Mouse (Mus musculus) embryonic facial prominence, embryonic 11.5 days (tissue): Measurements from ENCODE around the gene Ncoa3. TPM values are rescaled to one million over a fixed set of nuclear protein-coding genes. Genes with fewer than 3 reads are reported as not detected.

ENCODE experiments used
- ATAC-seq: fragments of 200-750 bp; cut with Nextera tagmentation; replicated peaks from 2 replicates; pipeline ENCODE4 v1.8.0; 2017; ENCODE audit warnings: low read depth; ENCODE audit not compliant: insufficient number of reproducible peaks, low FRiP score, low TSS enrichment
- DNase-seq: peaks from one replicate; pipeline ENCODE4 v3.0.0-alpha.2; 2015; ENCODE audit warnings: low spot score
- H3K27ac ChIP-seq: fragments of 300-500 bp; sonication (generic); replicated peaks from 2 replicates; pipeline ENCODE4 v1.5.1; 2014; ENCODE audit warnings: mild to moderate bottlenecking, low read depth, low read length, control low read depth
- H3K27me3 ChIP-seq: fragments of 300-500 bp; sonication (generic); 2 replicates; pipeline ENCODE4 v1.6.1; 2014; ENCODE audit warnings: mild to moderate bottlenecking, low read length, moderate library complexity, mixed read lengths; ENCODE audit not compliant: control insufficient read depth, insufficient read depth
- H3K36me3 ChIP-seq: fragments of 300-500 bp; sonication (generic); replicated peaks from 2 replicates; pipeline ENCODE4 v1.6.1; 2014; ENCODE audit warnings: low read depth, mild to moderate bottlenecking, low read length, moderate library complexity, mixed read lengths; ENCODE audit not compliant: control insufficient read depth, insufficient read depth
- H3K4me1 ChIP-seq: fragments of 300-500 bp; sonication (generic); 2 replicates; pipeline ENCODE4 v1.6.1; 2014; ENCODE audit warnings: low read length, mixed read lengths; ENCODE audit not compliant: control insufficient read depth, insufficient read depth
- H3K4me2 ChIP-seq: fragments of 300-500 bp; sonication (generic); 2 replicates; pipeline ENCODE4 v1.6.1; 2014; ENCODE audit warnings: low read depth, mild to moderate bottlenecking, control low read depth, low read length, moderate library complexity
- H3K4me3 ChIP-seq: fragments of 300-500 bp; sonication (generic); 2 replicates; pipeline ENCODE4 v1.5.1; 2014; ENCODE audit warnings: low read depth, low read length, control low read depth
- H3K9ac ChIP-seq: fragments of 300-500 bp; sonication (generic); replicated peaks from 2 replicates; pipeline ENCODE4 v1.6.1; 2014; ENCODE audit warnings: mild to moderate bottlenecking, control low read depth, low read length
- H3K9me3 ChIP-seq: fragments of 300-500 bp; sonication (generic); replicated peaks from 2 replicates; pipeline ENCODE4 v1.6.1; 2016; ENCODE audit warnings: mild to moderate bottlenecking, low read length, inconsistent platforms, mixed read lengths; ENCODE audit not compliant: control insufficient read depth
- WGBS: fragments of 180-500 bp; shearing (Covaris S2); extraction: QIAGEN DNeasy Blood & Tissue Kit; methylation state at CpG from one replicate; pipeline ENCODE4 v1.1.7; 2014; 5-methylcytosine and 5-hydroxymethylcytosine counted together
- polyA plus RNA-seq: library from polyadenylated mRNA; unstranded; fragments of >200 nt; fragmentation: Nextera tagmentation; extraction: Ambion mirVana; gene quantifications from 2 replicates; pipeline ENCODE4 v1.2.1, GENCODE M21; 2014

Ncoa3 gene
- polyA plus RNA-seq, 1 experiment from 2014 or later: 16.2 TPM

- no peak overlapping the region for H3K9ac ChIP-seq
- ATAC-seq (no peak), DNase-seq (no peak)
- H3K9me3 ChIP-seq: no peaks in the 10 kb centered on the region
- H3K36me3 ChIP-seq: no peaks in the 10 kb centered on the region; the same call in 1 of the 2 replicates
- H3K4me3 ChIP-seq: no peak overlapping the region
- H3K4me2 ChIP-seq: no peak overlapping the region
- H3K27me3 ChIP-seq: no peaks in the 10 kb centered on the region
- no peak overlapping the region for H3K27ac ChIP-seq
- H3K4me1 ChIP-seq: no peaks in the 10 kb centered on the region; the same call in 1 of the 2 replicates
- WGBS: 81% methylated on average over 7 of the region's 7 CpGs
These were observed 56.4 kb downstream of the Ncoa3 start for GRCm38 (mm10) chr2:166048852-166049251.

- no peaks in the 10 kb centered on the region; the same call in 1 of the 2 replicates for H3K36me3 ChIP-seq
- no peak for DNase-seq
- no peak for ATAC-seq
These were observed 59.0 kb downstream of the Ncoa3 start for GRCm38 (mm10) chr2:166051421-166051820.

DNA sequence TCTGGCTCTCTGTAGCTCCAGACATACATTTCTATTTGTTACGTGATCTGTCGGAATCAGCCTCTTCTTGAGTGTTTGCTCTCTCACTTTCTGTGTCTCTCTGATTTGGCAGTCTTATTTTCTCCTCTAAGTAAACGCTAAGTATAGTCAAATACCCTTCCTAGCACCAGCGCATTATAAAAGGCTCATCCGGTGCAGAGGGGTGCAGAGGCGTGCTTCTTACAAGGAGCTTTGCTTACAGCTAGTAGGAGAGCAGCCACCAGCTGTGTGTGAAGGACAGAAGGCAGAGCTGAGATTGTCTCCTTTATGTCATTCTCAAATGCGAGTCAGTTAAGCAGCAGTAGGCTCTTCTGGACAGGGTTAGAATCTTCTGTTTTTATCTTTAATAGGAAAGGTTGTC, 59.5 kb downstream of the Ncoa3 start:
- no peaks in the 10 kb centered on the region for H3K4me1 ChIP-seq
- H3K9ac ChIP-seq: no peak overlapping the region
- ATAC-seq (no peak), DNase-seq (no peak)
- H3K4me3 ChIP-seq: no peak overlapping the region
- H3K4me2 ChIP-seq: no peak overlapping the region
- H3K36me3 ChIP-seq: no peaks in the 10 kb centered on the region; the same call in 1 of the 2 replicates
- H3K27me3 ChIP-seq: no peaks in the 10 kb centered on the region
- H3K9me3 ChIP-seq: no peaks in the 10 kb centered on the region
- H3K27ac ChIP-seq: no peak overlapping the region
- WGBS: 94% methylated on average over 7 of the region's 7 CpGs

More at GRCm38 (mm10) chr2:166051421-166051820, 59.0 kb downstream of the Ncoa3 start:
- Histone ChIP-seq H3K4me3 (no peak overlapping the region), H3K27me3 (no peaks in the 10 kb centered on the region), H3K4me1 (no peaks in the 10 kb centered on the region), H3K9ac (no peak overlapping the region), H3K27ac (no peak overlapping the region), H3K9me3 (no peaks in the 10 kb centered on the region), H3K4me2 (no peak overlapping the region)
- WGBS: 86% methylated on average over 17 of the region's 17 CpGs

DNA sequence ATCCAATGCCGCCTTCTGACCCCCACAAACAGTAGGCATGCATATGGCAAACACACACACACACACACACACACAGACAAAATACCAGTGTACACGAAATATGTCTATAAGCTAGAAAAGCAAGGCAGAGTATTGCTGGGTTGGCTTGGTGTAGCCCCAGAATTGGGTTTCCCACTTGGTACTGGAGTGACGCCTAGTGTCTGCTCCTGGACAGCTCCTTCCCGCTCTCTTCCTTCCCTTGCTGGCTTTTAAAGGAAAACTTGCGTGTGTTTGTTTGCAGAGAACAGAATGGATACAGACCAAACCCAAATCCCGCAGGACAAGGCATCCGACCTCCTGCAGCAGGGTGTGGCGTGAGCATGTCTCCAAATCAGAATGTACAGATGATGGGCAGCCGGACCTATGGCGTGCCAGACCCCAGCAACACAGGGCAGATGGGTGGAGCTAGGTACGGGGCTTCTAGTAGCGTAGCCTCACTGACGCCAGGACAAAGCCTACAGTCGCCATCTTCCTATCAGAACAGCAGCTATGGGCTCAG, 61.6 kb downstream of the Ncoa3 start:
- no peak overlapping the region for H3K27ac ChIP-seq
- H3K9me3 ChIP-seq: no peaks in the 10 kb centered on the region
- no peaks in the 10 kb centered on the region for H3K27me3 ChIP-seq
- no peak for ATAC-seq
- no peak overlapping the region for H3K4me3 ChIP-seq
- no peak overlapping the region for H3K9ac ChIP-seq
- H3K36me3 ChIP-seq: no peaks in the 10 kb centered on the region; the same call in none of the 2 replicates
- WGBS: 93% methylated on average over 14 of the region's 14 CpGs
- H3K4me1 ChIP-seq: no peaks in the 10 kb centered on the region
- no peak overlapping the region for H3K4me2 ChIP-seq
- no peak for DNase-seq

DNA sequence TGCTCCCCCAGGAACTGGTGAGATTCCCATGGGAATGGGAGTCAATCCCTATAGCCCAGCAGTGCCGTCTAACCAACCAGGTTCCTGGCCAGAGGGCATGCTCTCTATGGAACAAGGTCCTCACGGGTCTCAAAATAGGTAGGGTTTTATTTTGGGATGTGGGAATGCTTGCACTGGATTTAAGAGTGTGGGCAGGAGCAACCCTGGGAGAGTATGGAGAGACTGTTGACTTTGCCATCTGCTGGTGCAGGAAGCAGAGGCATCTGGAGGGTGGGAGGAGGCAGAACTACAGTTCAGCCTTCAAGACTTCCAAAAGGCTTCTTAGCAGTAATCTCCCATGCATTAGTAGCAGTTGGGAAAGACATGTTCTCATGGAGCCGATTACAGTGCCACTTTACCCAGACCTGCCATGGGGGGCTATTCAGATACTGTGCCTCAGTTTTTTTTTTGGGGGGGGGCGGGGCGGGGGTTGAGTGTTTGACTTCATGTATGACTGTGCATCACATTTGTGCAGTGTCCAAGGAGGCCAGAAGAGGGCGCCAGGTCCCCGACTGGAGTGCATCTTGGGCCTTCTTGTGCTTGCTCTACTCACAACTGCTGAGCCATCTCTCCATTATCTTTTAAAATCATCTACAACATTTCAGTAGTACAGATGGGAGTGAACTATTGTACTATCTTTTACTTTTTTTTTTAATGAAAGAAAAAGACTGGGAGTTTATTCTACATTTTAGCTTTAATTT, 67.4 kb downstream of the Ncoa3 start:
- Histone ChIP-seq H3K4me2 (no peak overlapping the region), H3K27me3 (no peaks in the 10 kb centered on the region), H3K4me3 (no peak overlapping the region), H3K9ac (no peak overlapping the region), H3K27ac (no peak overlapping the region), H3K9me3 (no peaks in the 10 kb centered on the region), H3K4me1 (no peaks in the 10 kb centered on the region), H3K36me3 (peaks cover 2% of the 10 kb centered on the region; the same call in 1 of the 2 replicates)
- peak; percentile 44 for DNase-seq
- 80% methylated on average over 7 of the region's 7 CpGs for WGBS
- no peak for ATAC-seq

- WGBS: 83% methylated on average over 1 of the region's 1 CpGs
- no peak overlapping the region for H3K4me3 ChIP-seq
- DNase-seq (no peak), ATAC-seq (no peak)
- H3K36me3 ChIP-seq: peaks cover 2% of the 10 kb centered on the region; the same call in 1 of the 2 replicates
- no peaks in the 10 kb centered on the region for H3K27me3 ChIP-seq
- H3K27ac ChIP-seq: no peak overlapping the region
- no peaks in the 10 kb centered on the region for H3K9me3 ChIP-seq
- H3K9ac ChIP-seq: no peak overlapping the region
- H3K4me2 ChIP-seq: no peak overlapping the region
- H3K4me1 ChIP-seq: no peaks in the 10 kb centered on the region
These were observed 69.6 kb downstream of the Ncoa3 start for GRCm38 (mm10) chr2:166062008-166062407.

- Histone ChIP-seq H3K4me2 (no peak overlapping the region), H3K36me3 (peaks cover 2% of the 10 kb centered on the region; the same call in 1 of the 2 replicates), H3K4me3 (no peak overlapping the region), H3K9me3 (no peaks in the 10 kb centered on the region), H3K27ac (no peak overlapping the region), H3K4me1 (no peaks in the 10 kb centered on the region), H3K27me3 (no peaks in the 10 kb centered on the region), H3K9ac (no peak overlapping the region)
- DNase-seq (no peak), ATAC-seq (no peak)
- WGBS: 89% methylated on average over 8 of the region's 8 CpGs
These were observed 70.0 kb downstream of the Ncoa3 start for GRCm38 (mm10) chr2:166062431-166062830.

DNA sequence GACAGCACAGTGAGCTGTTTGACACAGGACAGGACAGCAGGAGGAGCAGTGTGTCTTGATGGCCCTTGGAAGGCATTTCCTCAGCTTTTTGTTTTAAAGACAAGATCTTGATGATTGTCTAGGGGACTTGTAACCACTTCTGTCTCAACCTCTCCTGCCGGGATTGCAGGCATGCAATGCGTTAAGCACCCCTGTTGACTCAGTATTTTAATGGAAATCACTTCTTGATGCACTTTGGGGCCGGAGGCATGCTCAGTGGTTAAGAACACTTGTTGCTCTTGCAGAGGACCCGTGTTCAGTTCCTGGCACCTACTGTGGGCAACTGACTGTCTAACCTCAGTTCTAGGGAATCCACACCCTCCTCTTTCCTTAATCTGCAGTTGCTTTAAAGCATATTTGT, 74.0 kb downstream of the Ncoa3 start:
- H3K27me3 ChIP-seq: no peaks in the 10 kb centered on the region
- no peak for DNase-seq
- H3K4me3 ChIP-seq: no peak overlapping the region
- 81% methylated on average over 4 of the region's 4 CpGs for WGBS
- H3K9me3 ChIP-seq: no peaks in the 10 kb centered on the region
- ATAC-seq: no peak
- peaks cover 12% of the 10 kb centered on the region for H3K36me3 ChIP-seq
- no peak overlapping the region for H3K27ac ChIP-seq
- H3K4me2 ChIP-seq: no peak overlapping the region
- H3K4me1 ChIP-seq: no peaks in the 10 kb centered on the region
- no peak overlapping the region for H3K9ac ChIP-seq
